Mouse (Mus musculus): Measurements from ENCODE around the gene Tnfaip8l1. TPM values are rescaled to one million over a fixed set of nuclear protein-coding genes. Genes with fewer than 3 reads are reported as not detected.

Tnfaip8l1 gene
- total RNA-seq, 1 experiment from 2014 or later = 3.7 TPM

GRCm38 (mm10) chr17:56214229-56214628, 52.0 kb downstream of the Tnfaip8l1 start:
- ATAC-seq (replicated peaks; ENCODE audit: low read depth, poor library complexity, severe bottlenecking) = no peak

GRCm38 (mm10) chr17:56217670-56218069, 55.4 kb downstream of the Tnfaip8l1 start:
- no peak for ATAC-seq (replicated peaks; ENCODE audit: low read depth, poor library complexity, severe bottlenecking)

GRCm38 (mm10) chr17:56218377-56219191, 56.3 kb downstream of the Tnfaip8l1 start, which contains the start of gene Dpp9:
Dpp9 (minus strand) TSS chr17:56218905.
- ATAC-seq (replicated peaks; ENCODE audit: low read depth, poor library complexity, severe bottlenecking) = peak; percentile 99

GRCm38 (mm10) chr17:56219251-56219650, 57.0 kb downstream of the Tnfaip8l1 start:
- ATAC-seq (replicated peaks; ENCODE audit: low read depth, poor library complexity, severe bottlenecking) = no peak

GRCm38 (mm10) chr17:56219805-56220204, 57.5 kb downstream of the Tnfaip8l1 start:
- ATAC-seq (replicated peaks; ENCODE audit: low read depth, poor library complexity, severe bottlenecking) = peak; percentile 20; the same call in 1 of the 2 replicates

Other genes starting within 250 kb of the Tnfaip8l1 start
- gene Zfp119b, start 213.0 kb upstream of the Tnfaip8l1 start, total RNA-seq (2017) = 3.2 and 3.4 TPM in 2 replicates
- gene Ebi3, start 209.8 kb upstream of the Tnfaip8l1 start, total RNA-seq (2017) = 7.8 and 9.0 TPM in 2 replicates
- 23.9 and 28.4 TPM in 2 replicates for gene Yju2, start 203.4 kb upstream of the Tnfaip8l1 start, total RNA-seq (2017)
- not detected in 2 replicates for gene Shd, start 192.0 kb upstream of the Tnfaip8l1 start, total RNA-seq (2017)
- not detected in 2 replicates for gene Fsd1, start 176.0 kb upstream of the Tnfaip8l1 start, total RNA-seq (2017)
- 0.53 TPM in 1 of 2 replicates, not detected in the other for gene Stap2, start 156.9 kb upstream of the Tnfaip8l1 start, total RNA-seq (2017)
- gene Mpnd, start 156.8 kb upstream of the Tnfaip8l1 start, total RNA-seq (2017) = 33.4 and 70.7 TPM in 2 replicates
- gene Sh3gl1, start 125.8 kb upstream of the Tnfaip8l1 start, total RNA-seq (2017) = 27.9 and 30.1 TPM in 2 replicates
- 33.6 and 35.6 TPM in 2 replicates for gene Chaf1a, start 122.0 kb upstream of the Tnfaip8l1 start, total RNA-seq (2017)
- gene Ubxn6, start 87.4 kb upstream of the Tnfaip8l1 start, total RNA-seq (2017) = 20.0 and 28.2 TPM in 2 replicates
- 70.4 and 79.9 TPM in 2 replicates for gene Hdgfl2, start 82.8 kb upstream of the Tnfaip8l1 start, total RNA-seq (2017)
- not detected in 2 replicates for gene Plin4, start 52.7 kb upstream of the Tnfaip8l1 start, total RNA-seq (2017)
- gene Plin5, start 44.9 kb upstream of the Tnfaip8l1 start, total RNA-seq (2017) = not detected in 2 replicates
- gene Lrg1, start 40.5 kb upstream of the Tnfaip8l1 start, total RNA-seq (2017) = 0.14 TPM in 1 of 2 replicates, not detected in the other
- gene Sema6b, start 22.1 kb upstream of the Tnfaip8l1 start, total RNA-seq (2017) = 2.8 TPM in 2 replicates
- 28.4 and 33.3 TPM in 2 replicates for gene Mydgf, start 21.4 kb downstream of the Tnfaip8l1 start, total RNA-seq (2017)
- gene Dpp9, start 56.4 kb downstream of the Tnfaip8l1 start, total RNA-seq (2017) = 13.8 and 14.1 TPM in 2 replicates
- gene Fem1a, start 94.3 kb downstream of the Tnfaip8l1 start, total RNA-seq (2017) = 15.1 and 17.1 TPM in 2 replicates
- gene Ticam1, start 114.3 kb downstream of the Tnfaip8l1 start, total RNA-seq (2017) = 4.1 and 4.6 TPM in 2 replicates
- 8.7 and 11.6 TPM in 2 replicates for gene Plin3, start 130.4 kb downstream of the Tnfaip8l1 start, total RNA-seq (2017)
- not detected in 2 replicates for gene Arrdc5, start 137.8 kb downstream of the Tnfaip8l1 start, total RNA-seq (2017)
- 142 and 165 TPM in 2 replicates for gene Uhrf1, start 140.8 kb downstream of the Tnfaip8l1 start, total RNA-seq (2017)
- 7.2 and 17.0 TPM in 2 replicates for gene Kdm4b, start 163.6 kb downstream of the Tnfaip8l1 start, total RNA-seq (2017)